Mouse (Mus musculus) ES-Bruce4 (cell line): Measurements from ENCODE around the gene Cfap61. TPM values are rescaled to one million over a fixed set of nuclear protein-coding genes. Genes with fewer than 3 reads are reported as not detected.

Experiments
- H3K27ac ChIP-seq: 2 replicates; pipeline ENCODE4 v1.5.1; 2012; ENCODE audit warnings: low read length, inconsistent platforms; ENCODE audit not compliant: insufficient read depth
- H3K27me3 ChIP-seq: 2 replicates; pipeline ENCODE4 v1.6.1; 2012; ENCODE audit warnings: mild to moderate bottlenecking, low read length, inconsistent platforms; ENCODE audit not compliant: control insufficient read depth, poor library complexity, insufficient read depth, severe bottlenecking
- H3K36me3 ChIP-seq: 2 replicates; pipeline ENCODE4 v1.6.1; 2012; ENCODE audit warnings: inconsistent platforms, mild to moderate bottlenecking, low read length, moderate library complexity; ENCODE audit not compliant: control insufficient read depth, poor library complexity, insufficient read depth, severe bottlenecking
- H3K4me1 ChIP-seq: one replicate; pipeline ENCODE4 v1.8.1; 2011; ENCODE audit warnings: low read length; ENCODE audit not compliant: control insufficient read depth, insufficient read depth
- H3K4me3 ChIP-seq: 2 replicates; pipeline ENCODE4 v1.5.1; 2011; ENCODE audit warnings: low read depth, mild to moderate bottlenecking, low read length
- H3K9ac ChIP-seq: 2 replicates; pipeline ENCODE4 v1.6.1; 2012; ENCODE audit warnings: low read depth, mild to moderate bottlenecking, inconsistent platforms; ENCODE audit not compliant: poor library complexity, severe bottlenecking
- H3K9me3 ChIP-seq: replicated peaks from 2 replicates; pipeline ENCODE4 v1.6.1; 2012; ENCODE audit warnings: mild to moderate bottlenecking, low read length, inconsistent platforms; ENCODE audit not compliant: control insufficient read depth, poor library complexity, insufficient read depth, severe bottlenecking
- CTCF ChIP-seq: IDR thresholded peaks from one replicate; pipeline ENCODE4 v1.8.1; 2011; ENCODE audit warnings: low read depth, low read length
- EP300 ChIP-seq: IDR thresholded peaks from 2 replicates; pipeline ENCODE4 v1.6.1; 2011; ENCODE audit warnings: low read depth, low read length; ENCODE audit not compliant: insufficient read depth
- POLR2A ChIP-seq: IDR thresholded peaks from one replicate; pipeline ENCODE4 v1.8.1; 2011; ENCODE audit warnings: low read length; ENCODE audit not compliant: insufficient read depth
- polyA plus RNA-seq: library from polyadenylated mRNA; stranded (reverse); fragments of >200 nt; gene quantifications from 2 replicates; pipeline ENCODE4 v1.2.4, GENCODE M21; 2011; ENCODE audit warnings: low read depth; ENCODE audit not compliant: missing spikeins, insufficient read depth, insufficient read length

The Cfap61 gene
- polyA plus RNA-seq, 1 experiment, result 2.4 TPM

DNA sequence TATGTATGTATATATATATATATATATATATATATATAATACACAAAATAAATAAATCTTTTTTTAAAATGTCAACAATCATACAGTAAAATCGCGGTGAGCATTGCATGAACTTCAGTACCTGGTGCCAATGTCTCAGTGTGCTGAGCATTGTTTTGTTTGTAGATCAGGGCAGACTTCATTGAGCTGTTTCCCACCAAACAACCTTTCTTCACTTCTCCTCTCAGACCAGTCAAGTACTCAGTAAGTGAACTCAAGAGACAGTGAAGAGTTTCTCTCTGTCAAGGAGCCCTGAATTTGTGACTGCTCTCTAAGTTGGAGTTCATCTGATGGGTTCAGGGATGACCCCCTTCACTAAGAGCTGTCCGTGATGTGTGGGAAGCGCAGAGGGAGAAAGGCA lies 38.0 kb downstream of the Cfap61 start:
- TF ChIP-seq POLR2A (no peak), EP300 (no peak), CTCF (no peak)
- no peaks in the 10 kb centered on the region for H3K27me3 ChIP-seq
- no peak overlapping the region for H3K4me3 ChIP-seq
- H3K9ac ChIP-seq, result no peak overlapping the region
- no peaks in the 10 kb centered on the region; the same call in 1 of the 2 replicates for H3K9me3 ChIP-seq
- no peaks in the 10 kb centered on the region for H3K36me3 ChIP-seq
- no peaks in the 10 kb centered on the region for H3K4me1 ChIP-seq
- no peak overlapping the region for H3K27ac ChIP-seq

DNA sequence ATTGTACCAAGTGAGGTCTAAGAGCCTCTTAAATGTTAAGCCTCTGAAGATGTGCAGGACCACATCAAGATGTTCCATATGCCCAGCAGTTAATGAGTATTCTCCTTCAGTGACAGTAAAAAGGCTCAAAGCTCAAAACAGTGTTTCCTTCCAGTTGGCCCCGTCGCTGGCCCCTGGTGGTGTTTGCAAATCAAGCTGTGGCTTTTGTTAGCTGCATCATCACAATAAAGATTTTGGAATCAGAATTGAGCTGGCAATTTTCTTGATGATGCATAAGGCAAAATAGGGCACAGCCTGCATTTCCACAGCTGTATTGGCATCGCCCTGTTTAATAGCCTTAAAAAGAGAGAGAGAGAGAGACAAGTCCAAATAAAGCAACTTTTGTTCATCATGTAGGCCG lies 45.0 kb downstream of the Cfap61 start:
- Histone ChIP-seq H3K9me3 (no peaks in the 10 kb centered on the region), H3K9ac (no peak overlapping the region), H3K4me3 (no peak overlapping the region), H3K36me3 (no peaks in the 10 kb centered on the region), H3K27ac (no peak overlapping the region), H3K4me1 (no peaks in the 10 kb centered on the region), H3K27me3 (no peaks in the 10 kb centered on the region)
- TF ChIP-seq CTCF (no peak), POLR2A (no peak), EP300 (no peak)

DNA sequence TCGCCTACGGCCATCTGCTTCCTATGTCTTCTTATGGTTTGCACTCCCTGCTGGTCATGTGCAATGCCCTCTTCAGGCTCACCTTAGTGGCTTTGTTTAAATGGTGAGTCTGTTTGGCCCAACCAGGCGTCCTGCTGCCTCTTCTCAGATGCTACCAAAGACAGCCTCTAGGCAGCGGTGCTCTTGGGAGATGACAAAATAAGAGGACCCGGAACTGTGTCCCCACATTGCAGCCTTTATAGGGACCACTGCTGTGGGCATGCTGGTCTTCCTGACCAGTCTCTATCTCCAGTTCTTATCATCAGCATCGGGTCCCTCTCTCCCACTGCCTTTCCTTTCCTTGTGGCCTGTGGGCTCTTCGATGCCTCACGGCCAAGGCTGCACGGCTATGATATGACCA lies 46.3 kb downstream of the Cfap61 start:
- H3K27me3 ChIP-seq, result no peaks in the 10 kb centered on the region
- no peaks in the 10 kb centered on the region for H3K36me3 ChIP-seq
- no peak for TF ChIP-seq CTCF
- no peak for TF ChIP-seq POLR2A
- TF ChIP-seq EP300, result no peak
- H3K27ac ChIP-seq, result no peak overlapping the region
- no peaks in the 10 kb centered on the region for H3K9me3 ChIP-seq
- H3K4me1 ChIP-seq, result no peaks in the 10 kb centered on the region
- no peak overlapping the region for H3K4me3 ChIP-seq
- H3K9ac ChIP-seq, result no peak overlapping the region

DNA sequence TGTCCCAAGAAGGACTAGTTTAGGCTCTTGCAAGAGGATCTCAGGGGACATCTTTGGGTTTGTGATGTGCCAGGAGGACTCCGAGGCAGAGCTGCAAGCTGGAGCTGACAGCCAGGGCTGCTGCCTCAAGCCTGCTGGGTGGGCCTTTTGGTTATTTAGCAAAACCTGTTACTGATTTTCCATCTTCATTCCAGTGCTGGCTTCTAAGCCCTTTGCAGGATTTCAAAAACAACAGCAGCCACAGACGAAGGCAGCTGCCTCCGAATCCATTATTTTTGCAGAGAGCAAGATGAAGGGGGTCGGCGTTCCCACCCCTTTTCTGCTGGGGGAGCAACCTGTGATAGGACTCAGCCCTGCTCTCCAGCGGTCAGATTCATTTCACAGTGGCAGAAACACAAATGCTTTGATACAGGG lies 47.1 kb downstream of the Cfap61 start:
- Histone ChIP-seq H3K4me1 (no peaks in the 10 kb centered on the region), H3K27me3 (no peaks in the 10 kb centered on the region), H3K9me3 (no peaks in the 10 kb centered on the region), H3K27ac (no peak overlapping the region), H3K36me3 (no peaks in the 10 kb centered on the region), H3K4me3 (no peak overlapping the region), H3K9ac (no peak overlapping the region)
- TF ChIP-seq POLR2A, result no peak

DNA sequence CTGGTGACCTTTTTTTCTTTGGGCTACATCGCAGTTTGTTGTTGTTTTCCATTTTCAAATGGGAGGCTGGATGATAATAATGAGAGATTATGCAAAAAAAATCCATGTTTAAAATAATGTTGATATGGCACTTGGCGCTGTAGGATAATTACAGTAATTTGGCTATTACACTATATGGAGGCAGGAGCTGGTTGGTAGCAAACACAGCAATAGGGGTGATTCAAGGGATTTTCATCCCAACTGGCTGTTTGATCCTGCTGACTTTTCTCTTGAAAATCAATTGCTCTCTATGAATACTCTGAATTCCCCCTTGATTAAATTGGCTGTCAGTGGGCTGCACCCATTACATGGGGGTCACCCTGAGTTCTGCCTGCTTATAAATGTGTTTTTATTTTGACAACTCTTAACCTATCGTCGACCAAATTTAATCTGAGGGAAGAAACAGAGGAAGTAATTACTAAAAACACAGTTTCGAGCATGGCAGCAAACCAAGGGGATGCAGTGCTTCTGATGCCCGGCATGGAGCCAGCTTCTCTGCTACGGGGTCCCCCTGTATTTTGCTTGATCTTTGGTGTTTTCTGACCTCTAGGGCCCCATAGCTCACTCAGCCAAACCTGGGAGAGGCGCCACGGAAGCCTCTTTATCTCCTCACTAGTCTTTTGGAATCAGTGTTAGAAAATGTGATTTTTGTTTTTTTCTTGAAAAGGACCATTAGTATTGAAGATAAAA lies 47.9 kb downstream of the Cfap61 start:
- Histone ChIP-seq H3K4me3 (no peak overlapping the region), H3K9ac (no peak overlapping the region), H3K4me1 (no peaks in the 10 kb centered on the region), H3K36me3 (no peaks in the 10 kb centered on the region), H3K27me3 (no peaks in the 10 kb centered on the region), H3K27ac (no peak overlapping the region), H3K9me3 (no peaks in the 10 kb centered on the region)
- no peak for TF ChIP-seq CTCF
- TF ChIP-seq EP300, result no peak
- no peak for TF ChIP-seq POLR2A

DNA sequence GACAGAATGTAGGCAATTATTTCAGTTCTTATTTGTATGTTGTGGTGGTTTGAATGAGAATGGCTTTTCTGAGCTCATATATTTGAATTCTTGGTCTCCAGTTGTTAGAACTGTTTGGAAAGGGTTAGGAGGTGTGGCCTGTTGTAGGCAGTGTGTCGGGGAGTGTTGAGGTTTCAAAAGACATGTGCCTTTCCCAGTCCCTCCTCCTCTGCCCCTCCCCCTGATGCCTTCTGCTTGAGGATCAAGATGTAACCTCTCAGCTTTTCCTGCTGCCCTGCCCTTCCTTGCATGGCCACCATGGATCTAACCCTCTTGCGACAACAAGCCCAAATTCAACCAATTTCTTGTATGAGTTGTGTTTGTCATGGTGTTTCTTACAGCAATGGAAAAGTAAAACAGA lies 53.2 kb downstream of the Cfap61 start:
- Histone ChIP-seq H3K9me3 (no peaks in the 10 kb centered on the region), H3K4me1 (no peaks in the 10 kb centered on the region), H3K27ac (no peak overlapping the region), H3K36me3 (no peaks in the 10 kb centered on the region), H3K4me3 (no peak overlapping the region), H3K9ac (no peak overlapping the region), H3K27me3 (no peaks in the 10 kb centered on the region)
- TF ChIP-seq POLR2A (no peak), CTCF (no peak)
